Mouse (Mus musculus): ENCODE results near the gene Edem1. TPM values are rescaled to one million over a fixed set of nuclear protein-coding genes. Genes with fewer than 3 reads are reported as not detected.

Edem1 gene
- polyA plus RNA-seq (2012; rRNA removed): 9.5 and 11.4 TPM in 2 replicates

GRCm38 (mm10) chr6:108828234-108828868 lies at the start of gene Edem1:
Edem1 (plus strand) TSS chr6:108828641.

DNA sequence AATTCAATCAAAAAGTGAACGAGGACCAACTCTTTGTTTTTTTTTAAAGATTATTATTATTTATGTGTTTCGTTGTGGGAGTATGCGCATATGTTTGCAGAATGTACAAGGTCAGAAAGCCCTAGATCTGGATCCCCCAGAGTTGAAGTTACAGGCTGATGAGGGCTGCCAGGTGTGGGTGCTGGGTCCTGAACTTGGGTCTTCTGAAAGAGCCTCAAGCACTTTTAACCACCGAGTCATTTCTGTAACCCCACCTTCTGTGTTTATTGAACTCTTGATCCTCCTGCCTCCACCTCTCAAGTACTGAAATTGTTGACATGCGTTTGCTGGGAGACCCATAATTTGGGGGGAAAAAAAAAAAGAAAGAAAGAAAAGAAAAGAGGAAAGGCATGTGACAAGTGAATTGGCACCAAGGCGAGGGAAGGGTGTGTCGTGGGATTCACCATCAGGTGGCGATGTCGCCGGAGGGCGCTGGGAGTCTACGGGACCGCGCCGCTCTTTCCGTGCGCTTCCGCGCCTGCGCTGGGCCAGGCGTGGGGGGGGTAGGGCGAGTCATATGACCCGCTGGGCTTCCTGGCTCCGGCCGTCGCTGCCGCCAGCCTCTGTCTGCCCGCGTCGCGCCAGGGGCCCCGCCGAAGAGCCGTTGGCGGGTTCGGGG lies 45.8 kb upstream of the Edem1 start, which contains the start of gene Arl8b:
Arl8b (plus strand) TSS at position 574 of the 658 bp plus-strand sequence.

Other genes starting within 250 kb of the Edem1 start
- gene Bhlhe40, start 168.0 kb upstream of the Edem1 start, polyA plus RNA-seq (2012; rRNA removed): 1.7 and 2.7 TPM in 2 replicates
- gene Arl8b, start 45.5 kb upstream of the Edem1 start, polyA plus RNA-seq (2012; rRNA removed): 10.6 and 12.6 TPM in 2 replicates